In the genomic region with DNA sequence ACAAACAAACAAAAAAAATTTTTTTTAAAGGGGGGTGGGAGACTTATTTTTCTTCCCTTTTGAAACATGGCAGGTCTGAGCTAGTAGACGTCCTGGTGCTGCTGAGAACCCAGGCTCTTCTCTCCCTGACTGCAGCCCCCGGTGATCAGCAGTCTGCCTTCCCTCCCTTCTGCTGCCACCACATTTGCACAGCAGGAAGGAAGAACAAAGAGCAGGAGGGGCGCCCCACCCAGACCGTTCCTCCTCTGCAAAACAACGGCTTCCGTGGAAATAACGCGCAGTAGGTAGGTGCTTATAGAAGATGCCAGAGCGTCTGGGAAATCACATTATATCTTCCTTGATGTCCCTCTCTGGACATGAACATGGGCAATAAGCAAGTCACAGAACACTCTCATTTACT, we compare ENCODE assay signal across 12 mouse cellular contexts. TPM values are rescaled to one million over a fixed set of nuclear protein-coding genes. Genes with fewer than 3 reads are reported as not detected.
DNase-seq lines count a peak whose midpoint lies in the region; ATAC-seq and TF ChIP-seq lines count a peak whose summit lies in the region.
"Had no signal": no experiment of that assay in that cellular context is flagged by ENCODE, and none has a peak within 500 bp of the region (broad histone marks: within the 10 kb centered on the region; RNA-seq: fewer than 3 reads in every experiment).

No protein-coding gene starts in this region.

- peaks cover 19% of the 10 kb centered on the region for H3K4me1 ChIP-seq in heart, embryonic 13.5 days
- peaks cover 7% of the 10 kb centered on the region for H3K4me1 ChIP-seq in olfactory bulb, adult 2 months (ENCODE audit: control insufficient read depth, insufficient read depth, low read length)
- H3K4me1 ChIP-seq: limb, embryonic 13.5 days had no signal

- H3K27ac ChIP-seq in heart, embryonic 13.5 days (replicated peaks), result 0 out of 2 replicates have a peak overlapping the region, but pooled peaks have one; percentile 8
- 0 out of 2 replicates have a peak overlapping the region, but pooled peaks have one; percentile 21 for H3K27ac ChIP-seq in olfactory bulb, adult 2 months (ENCODE audit: insufficient read depth, low read depth, low read length)
- H3K27ac ChIP-seq: limb, embryonic 13.5 days had no signal

- no peak overlapping the region for H3K4me3 ChIP-seq in heart, embryonic 13.5 days
- no peak overlapping the region for H3K4me3 ChIP-seq in olfactory bulb, adult 2 months (ENCODE audit: insufficient read depth, low read depth, low read length)
- H3K4me3 ChIP-seq: limb, embryonic 13.5 days had no signal

- WGBS in heart, embryonic 13.5 days, result 52% methylated on average over 9 of the region's 9 CpGs
- 50% methylated on average over 9 of the region's 9 CpGs for WGBS in olfactory bulb, adult 2 months

- TF ChIP-seq POLR2A in olfactory bulb, adult 2 months (IDR thresholded peaks at IDR 0.05; ENCODE audit: insufficient read depth, low read depth, low read length), result no peak

- no peak overlapping the region for H3K4me2 ChIP-seq in heart, embryonic 13.5 days
- H3K4me2 ChIP-seq: limb, embryonic 13.5 days had no signal

- no peak overlapping the region for H3K9ac ChIP-seq in heart, embryonic 13.5 days
- H3K9ac ChIP-seq: limb, embryonic 13.5 days had no signal

- H3K36me3 ChIP-seq in heart, embryonic 13.5 days, result peaks cover 8% of the 10 kb centered on the region

- no peaks in the 10 kb centered on the region for H3K9me3 ChIP-seq in heart, embryonic 13.5 days
- H3K9me3 ChIP-seq: limb, embryonic 13.5 days had no signal

- no peak for TF ChIP-seq CTCF in olfactory bulb, adult 2 months (IDR thresholded peaks at IDR 0.05; ENCODE audit: insufficient read depth, low read depth, low read length)

- no peaks in the 10 kb centered on the region for H3K27me3 ChIP-seq in heart, embryonic 13.5 days (replicated peaks)
- H3K27me3 ChIP-seq: CH12.LX; limb, embryonic 13.5 days had no signal

- no peak for ATAC-seq in heart, embryonic 13.5 days (ENCODE audit: extremely low read depth, insufficient number of reproducible peaks, low FRiP score, low TSS enrichment)
- ATAC-seq in inflammation-experienced regulatory T-cells, adult 6 months, result peak; percentile 99

- DNase-seq in heart, adult 9 months (ENCODE audit: low spot score in 2 of 2), result no peak
- DNase-seq in CD4-positive, CD25-positive, alpha-beta regulatory T cell, adult 2 months (ENCODE audit: low read depth, low spot score), result peak; percentile 81
- no peak for DNase-seq in testis, postnatal 10 days (ENCODE audit: low spot score)
- no peak for DNase-seq in natural killer cell, adult 2 months (ENCODE audit: low spot score in 2 of 2)
- DNase-seq in layer of hippocampus, postnatal 14 days (ENCODE audit: low spot score in 2 of 2), result no peak
- DNase-seq: cerebellum, postnatal 10 days; kidney, postnatal 4 days had no signal

RNA-seq across cellular contexts. Expression of a gene that starts 16.3 kb away (rescaled TPM):
- 12.2 and 17.2 TPM in 2 replicates for polyA plus RNA-seq in heart, embryonic 13.5 days (2015; fragmentation: Nextera tagmentation; extraction: Ambion mirVana)
- 1 to 10 TPM; 3.4 to 6.4 (median 3.7) TPM for polyA plus RNA-seq in inflammation-experienced regulatory T-cells, adult 6 months (2017; shearing (Covaris generic))
- polyA plus RNA-seq in olfactory bulb, adult 2 months (2012; ENCODE audit: insufficient read depth, insufficient read length, low replicate concordance, missing spikeins), result not detected in 2 replicates
- 10 to 100 TPM; 28.7 to 29.0 TPM for total RNA-seq in layer of hippocampus, postnatal 14 days (2021)

RNA-seq across cellular contexts. Expression of a gene that starts 21.8 kb away (rescaled TPM):
- 637 and 710 TPM in 2 replicates for polyA plus RNA-seq in heart, embryonic 13.5 days (2015; fragmentation: Nextera tagmentation; extraction: Ambion mirVana)
- 100 to 1,000 TPM; 423 to 700 (median 441) TPM for polyA plus RNA-seq in inflammation-experienced regulatory T-cells, adult 6 months (2017; shearing (Covaris generic))
- polyA plus RNA-seq in olfactory bulb, adult 2 months (2012; ENCODE audit: insufficient read depth, insufficient read length, low replicate concordance, missing spikeins), result not detected in 2 replicates
- total RNA-seq in layer of hippocampus, postnatal 14 days (2021), result 100 to 1,000 TPM; 293 to 310 TPM

RNA-seq across cellular contexts. Expression of a gene that starts 56.9 kb away (rescaled TPM):
- 56.0 and 57.8 TPM in 2 replicates for polyA plus RNA-seq in heart, embryonic 13.5 days (2015; fragmentation: Nextera tagmentation; extraction: Ambion mirVana)
- polyA plus RNA-seq in inflammation-experienced regulatory T-cells, adult 6 months (2017; shearing (Covaris generic)), result 100 to 1,000 TPM; 243 to 360 (median 322) TPM
- polyA plus RNA-seq in olfactory bulb, adult 2 months (2012; ENCODE audit: insufficient read depth, insufficient read length, low replicate concordance, missing spikeins), result 199 and 303 TPM in 2 replicates
- 100 to 1,000 TPM; 157 to 168 TPM for total RNA-seq in layer of hippocampus, postnatal 14 days (2021)

RNA-seq across cellular contexts. Expression of a gene that starts 57.8 kb away (rescaled TPM):
- polyA plus RNA-seq in heart, embryonic 13.5 days (2015; fragmentation: Nextera tagmentation; extraction: Ambion mirVana), result 1,129 and 1,294 TPM in 2 replicates
- 1 to 10 TPM in 1 of 3 experiments, under 1 TPM in 2; 0.67 to 1.6 (median 0.85) TPM for polyA plus RNA-seq in inflammation-experienced regulatory T-cells, adult 6 months (2017; shearing (Covaris generic))
- not detected in 2 replicates for polyA plus RNA-seq in olfactory bulb, adult 2 months (2012; ENCODE audit: insufficient read depth, insufficient read length, low replicate concordance, missing spikeins)
- total RNA-seq in layer of hippocampus, postnatal 14 days (2021), result 1 to 10 TPM; 4.3 to 5.8 TPM
- total RNA-seq: CH12.LX had no signal

Comparison
In these comparisons a context has a peak if more than half of its experiments do, and no peak if none do; other contexts are left out.
1. RNA of a gene that starts 21.8 kb away (polyA plus RNA-seq): 637 to 710 TPM in heart, embryonic 13.5 days and 423 to 700 TPM in inflammation-experienced regulatory T-cells, adult 6 months; not detected in olfactory bulb, adult 2 months; every median in the first group is over 100 times any median in the second.